Mouse (Mus musculus): Measurements from ENCODE around the gene Gm2075.
"Not testable (repeated sequence)": the region's sequence is repeated elsewhere in the genome, so short reads cannot be mapped to it uniquely, and the experiment has no call there.

Gene Gm2075

GRCm38 (mm10) chr12:88011548-88011947, at the start of gene Gm2075:
Gene Gm2075, plus strand, starts transcription at chr12:88011848.
- DNase-seq (ENCODE audit: low spot score): not testable (repeated sequence)

GRCm38 (mm10) chr12:87984000-87984399, 27.6 kb upstream of the Gm2075 start:
- not testable (repeated sequence) for DNase-seq (ENCODE audit: low spot score)

GRCm38 (mm10) chr12:88004118-88004517, 7.5 kb upstream of the Gm2075 start:
- DNase-seq (ENCODE audit: low spot score): not testable (repeated sequence)

GRCm38 (mm10) chr12:88018671-88019070, 7.0 kb downstream of the Gm2075 start, which contains the start of gene Gm6803:
Gene Gm6803, minus strand, starts transcription at chr12:88018771.
- DNase-seq (ENCODE audit: low spot score): not testable (repeated sequence)

- not testable (repeated sequence) for DNase-seq (ENCODE audit: low spot score)
Observed at GRCm38 (mm10) chr12:88026704-88027103, 15.1 kb downstream of the Gm2075 start, which contains the start of gene Gm2056. Gene Gm2056, plus strand, starts transcription at chr12:88027004.

GRCm38 (mm10) chr12:88032250-88032649, 20.6 kb downstream of the Gm2075 start:
- DNase-seq (ENCODE audit: low spot score): not testable (repeated sequence)

- DNase-seq (ENCODE audit: low spot score): not testable (repeated sequence)
Observed at GRCm38 (mm10) chr12:88039062-88039461, 27.4 kb downstream of the Gm2075 start.

GRCm38 (mm10) chr12:88039703-88040102, 28.1 kb downstream of the Gm2075 start:
- DNase-seq (ENCODE audit: low spot score): not testable (repeated sequence)

- not testable (repeated sequence) for DNase-seq (ENCODE audit: low spot score)
Observed at GRCm38 (mm10) chr12:88045226-88045625, 33.6 kb downstream of the Gm2075 start.

Measured in urinary bladder, postnatal 14 days (tissue).